Mouse (Mus musculus): Measurements from ENCODE around the gene Tenm2.

The Tenm2 gene

GRCm38 (mm10) chr11:37235914-37236600 is at the start of gene Tenm2:
Gene Tenm2, minus strand, starts transcription at chr11:37235964.
- DNase-seq: no peak

DNA sequence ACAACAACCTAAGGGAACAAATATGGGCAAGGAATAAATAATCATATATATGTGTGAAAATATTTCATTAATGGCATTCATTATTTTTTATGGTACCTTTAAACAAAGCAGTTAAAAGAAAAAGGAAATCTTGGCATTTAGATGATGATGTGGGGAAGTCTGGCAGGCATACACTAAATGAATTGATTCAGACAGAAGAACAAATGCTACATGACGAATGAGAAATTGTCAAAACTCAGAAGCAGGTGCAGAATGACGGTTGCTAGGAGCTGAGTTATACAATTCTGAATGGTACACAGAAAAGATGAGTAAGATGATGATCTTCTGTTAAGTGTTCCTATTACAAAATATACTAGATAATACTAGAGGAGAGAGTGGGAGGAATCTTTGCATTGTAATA is 49.4 kb upstream of the Tenm2 start:
- DNase-seq: no peak

DNA sequence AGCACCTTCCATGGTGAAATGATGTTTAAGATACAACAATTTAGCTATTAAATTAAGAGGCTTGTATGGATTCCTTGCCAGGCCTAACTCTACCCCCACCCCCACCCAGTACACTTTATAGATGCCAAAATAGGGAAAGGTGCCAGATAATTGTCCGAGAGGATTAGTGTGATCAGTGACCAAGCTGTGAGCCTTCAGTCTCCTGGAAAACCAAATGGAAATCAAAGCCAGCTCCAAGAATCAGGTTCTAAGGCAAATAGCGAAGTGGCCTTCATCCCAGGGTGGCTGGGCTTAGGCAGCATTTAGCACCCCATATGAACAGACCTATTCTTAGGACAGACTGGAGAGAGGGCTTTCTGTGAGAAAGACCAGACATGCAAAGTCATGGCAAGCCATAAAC is 13.0 kb upstream of the Tenm2 start:
- DNase-seq: no peak

- DNase-seq: no peak
Observed at GRCm38 (mm10) chr11:37237096-37237725, 1.4 kb upstream of the Tenm2 start.

- DNase-seq: no peak
Observed at GRCm38 (mm10) chr11:37236601-37237083, 878 bp upstream of the Tenm2 start.

- no peak for DNase-seq
Observed at GRCm38 (mm10) chr11:37235021-37235795, 556 bp downstream of the Tenm2 start.

- no peak for DNase-seq
Observed at GRCm38 (mm10) chr11:37227404-37227803, 8.4 kb downstream of the Tenm2 start.

GRCm38 (mm10) chr11:37226943-37227342 is 8.8 kb downstream of the Tenm2 start:
- no peak for DNase-seq

GRCm38 (mm10) chr11:37222737-37223136 is 13.0 kb downstream of the Tenm2 start:
- DNase-seq: no peak

DNA sequence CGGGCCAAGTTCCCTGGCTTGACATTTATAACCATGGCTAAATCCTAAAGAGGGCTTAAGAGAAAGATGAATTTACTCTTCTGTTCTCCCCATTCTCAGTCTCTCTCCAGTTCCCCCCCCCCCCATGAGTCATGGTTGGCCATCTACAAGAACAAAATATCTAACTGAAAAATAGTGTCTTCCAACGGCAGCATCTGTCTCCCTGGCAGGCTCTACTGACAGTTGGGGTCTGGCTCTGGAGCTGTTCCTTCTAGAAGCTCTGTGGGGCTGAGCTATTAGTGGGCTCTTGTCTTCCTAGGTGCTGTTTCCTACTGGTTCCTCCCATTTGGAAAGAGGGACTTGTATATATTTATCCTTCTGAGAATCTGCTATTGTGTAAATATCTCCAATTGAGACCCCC is 13.7 kb downstream of the Tenm2 start:
- no peak for DNase-seq

- peak; percentile 8 for DNase-seq
Observed at GRCm38 (mm10) chr11:37220921-37221320, 14.8 kb downstream of the Tenm2 start.

- peak; percentile 44 for DNase-seq
Observed at GRCm38 (mm10) chr11:37186132-37186531, 49.6 kb downstream of the Tenm2 start.

DNA sequence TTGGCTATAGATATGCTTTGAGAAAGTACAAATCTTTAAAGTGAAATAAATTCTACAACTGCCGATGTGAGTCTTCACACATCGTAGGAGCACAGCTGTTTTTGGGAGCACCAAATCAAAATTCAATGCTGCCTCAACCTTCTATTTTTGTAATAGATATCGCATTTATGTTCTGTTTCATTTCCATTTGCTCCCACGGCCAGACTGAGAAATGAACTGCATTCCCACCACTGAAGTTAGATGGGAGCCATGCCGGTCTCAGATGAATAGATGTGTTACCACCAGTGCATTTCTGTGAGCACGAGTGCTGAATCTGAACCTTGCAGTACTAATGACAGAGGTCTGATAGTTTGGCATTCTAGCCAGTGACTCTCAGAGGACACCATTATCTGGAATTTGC is 58.3 kb downstream of the Tenm2 start:
- no peak for DNase-seq

GRCm38 (mm10) chr11:37153933-37154880 is 81.6 kb downstream of the Tenm2 start:
- DNase-seq: no peak

DNA sequence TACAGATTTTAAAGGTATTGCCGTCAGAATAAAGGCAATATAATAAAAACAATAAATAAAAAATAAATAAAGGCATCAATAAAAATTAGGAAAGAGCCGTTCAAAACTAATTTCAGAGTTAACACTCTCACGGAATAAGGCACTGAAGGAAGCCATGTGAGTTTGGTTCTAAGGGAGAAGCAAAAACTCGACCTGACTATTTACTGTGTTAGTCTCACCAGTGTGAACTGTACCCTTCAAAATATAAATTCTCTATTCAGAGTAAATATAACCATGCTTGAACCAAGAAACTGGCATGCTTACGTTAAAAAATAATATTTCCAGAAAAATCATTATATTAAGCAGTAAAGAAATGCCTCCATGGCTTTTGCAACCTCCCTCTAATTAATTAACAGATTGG is 82.4 kb downstream of the Tenm2 start:
- no peak for DNase-seq

GRCm38 (mm10) chr11:37150011-37150410 is 85.8 kb downstream of the Tenm2 start:
- DNase-seq: no peak

DNA sequence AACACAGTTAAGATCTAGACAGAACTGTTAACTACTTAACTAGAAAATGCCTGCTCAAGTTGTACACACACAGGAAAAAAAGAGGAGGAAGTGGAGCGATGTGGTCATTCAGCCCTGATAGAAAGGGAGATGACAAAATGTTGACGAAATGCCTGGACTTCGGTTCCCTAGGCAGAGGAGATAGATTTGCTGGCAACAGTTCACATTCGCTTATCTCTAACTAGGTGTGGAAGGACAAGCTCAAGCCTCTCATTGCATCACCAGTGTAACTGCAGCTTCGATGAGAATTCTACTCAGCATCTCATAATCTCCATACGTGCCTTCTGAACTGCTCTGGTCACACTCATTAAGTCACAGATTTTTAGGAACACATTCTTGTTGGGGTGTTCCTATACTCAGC is 91.8 kb downstream of the Tenm2 start:
- DNase-seq: peak; percentile 7

DNA sequence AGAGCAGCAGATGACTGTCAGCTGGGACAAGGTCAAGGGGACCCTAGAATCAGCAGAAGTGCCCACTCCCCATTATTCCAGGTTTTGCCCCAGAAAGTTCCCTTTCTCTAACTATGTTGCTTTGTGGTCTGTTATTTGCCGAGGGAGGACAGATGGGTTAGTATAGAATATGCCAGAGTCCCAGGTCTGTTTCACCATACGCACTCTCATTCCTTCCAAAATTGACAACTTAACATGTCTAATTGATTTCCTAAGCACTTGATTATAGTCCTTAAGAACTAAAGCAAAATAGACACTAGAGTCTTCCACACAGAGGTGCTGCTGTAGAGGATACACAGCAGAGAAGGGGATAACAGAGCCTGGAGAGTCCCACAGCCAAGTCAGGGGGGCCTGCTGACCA is 92.3 kb downstream of the Tenm2 start:
- no peak for DNase-seq

DNA sequence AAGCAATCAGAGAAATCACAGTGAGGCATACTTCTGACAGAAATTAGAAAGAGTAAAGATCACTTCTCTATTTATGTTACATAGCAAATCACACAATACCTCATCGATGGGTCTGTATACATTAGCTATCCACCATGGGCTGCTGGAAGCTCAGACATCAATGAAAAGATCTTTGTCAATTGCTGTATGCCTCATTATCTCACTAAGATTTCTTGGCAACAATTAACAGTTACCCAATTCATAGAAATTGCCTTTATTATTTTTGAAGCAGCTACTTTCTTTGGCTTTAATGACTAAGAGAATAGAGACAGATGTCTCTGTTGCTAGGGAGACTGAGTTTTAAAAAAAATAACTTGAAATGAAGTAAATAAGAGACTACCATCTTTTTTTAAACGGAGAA is 106.9 kb downstream of the Tenm2 start:
- no peak for DNase-seq

- DNase-seq: no peak
Observed at GRCm38 (mm10) chr11:37118058-37118457, 117.7 kb downstream of the Tenm2 start.

GRCm38 (mm10) chr11:37115188-37115587 is 120.6 kb downstream of the Tenm2 start:
- DNase-seq: no peak

DNA sequence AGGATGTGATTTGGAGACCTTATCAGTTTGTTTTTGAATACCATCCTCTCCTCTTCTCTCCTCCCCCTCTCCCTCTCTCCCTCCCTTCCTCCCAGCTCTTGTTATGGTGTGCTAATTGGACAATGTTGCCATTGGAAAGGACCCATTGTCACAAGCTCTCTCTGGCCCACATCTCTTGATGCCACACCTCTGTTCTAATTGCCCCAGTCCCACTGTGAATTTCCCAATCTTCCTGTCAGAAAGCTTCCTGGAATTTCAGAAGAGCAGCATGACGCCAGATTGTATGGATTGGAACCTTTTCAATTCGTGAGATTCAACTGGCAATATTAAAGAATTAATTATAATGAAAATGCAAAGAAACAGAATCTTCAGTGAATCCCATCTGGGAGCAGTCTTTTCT is 128.7 kb downstream of the Tenm2 start:
- no peak for DNase-seq

DNA sequence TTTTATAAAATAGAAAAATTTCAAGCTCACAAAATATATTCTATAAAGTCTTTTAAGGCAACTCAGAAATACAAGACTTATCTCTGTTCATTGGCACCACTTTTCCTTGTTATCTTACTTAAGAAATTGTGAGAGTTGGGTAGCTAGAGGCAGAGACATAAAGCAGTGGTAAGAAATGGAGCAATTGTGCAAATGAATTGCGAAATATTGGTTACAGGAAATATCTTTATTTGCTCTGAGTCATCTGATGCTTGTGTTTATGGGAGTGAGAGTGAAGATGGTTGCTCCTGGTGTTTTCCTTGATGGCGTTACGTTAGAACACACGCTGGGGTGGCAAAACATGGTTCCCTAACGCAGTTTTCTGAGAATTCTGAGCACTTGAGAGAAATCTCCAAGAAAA is 156.4 kb downstream of the Tenm2 start:
- DNase-seq: no peak

Data from lung, postnatal 36 days (tissue).